Mouse (Mus musculus) limb, embryonic 11.5 days (tissue): Measurements from ENCODE around the gene Pde9a. TPM values are rescaled to one million over a fixed set of nuclear protein-coding genes. Genes with fewer than 3 reads are reported as not detected.

Source experiments
- ATAC-seq: fragments of 200-750 bp; cut with Nextera tagmentation; 2 replicates; pipeline ENCODE4 v1.8.0; 2017; ENCODE audit warnings: low read depth; ENCODE audit not compliant: insufficient number of reproducible peaks, low FRiP score, low TSS enrichment
- DNase-seq: peaks from one replicate; pipeline ENCODE4 v3.0.0-alpha.2; 2015; ENCODE audit warnings: low spot score
- H3K27ac ChIP-seq: fragments of 300-500 bp; sonication (generic); replicated peaks from 2 replicates; pipeline ENCODE4 v1.5.1; 2014; ENCODE audit warnings: low read depth, mild to moderate bottlenecking, low read length
- H3K27me3 ChIP-seq: fragments of 300-500 bp; sonication (generic); 2 replicates; pipeline ENCODE4 v1.6.1; 2014; ENCODE audit warnings: mild to moderate bottlenecking, low read length, mixed read lengths; ENCODE audit not compliant: control insufficient read depth, insufficient read depth
- H3K36me3 ChIP-seq: fragments of 300-500 bp; sonication (generic); 2 replicates; pipeline ENCODE4 v1.6.1; 2014; ENCODE audit warnings: mild to moderate bottlenecking, low read length, moderate library complexity, mixed read lengths; ENCODE audit not compliant: control insufficient read depth, insufficient read depth
- H3K4me1 ChIP-seq: fragments of 300-500 bp; sonication (generic); 2 replicates; pipeline ENCODE4 v1.6.1; 2014; ENCODE audit warnings: low read length, mixed read lengths; ENCODE audit not compliant: control insufficient read depth, insufficient read depth
- H3K4me2 ChIP-seq: fragments of 300-500 bp; sonication (generic); 2 replicates; pipeline ENCODE4 v1.6.1; 2014; ENCODE audit warnings: low read depth, mild to moderate bottlenecking, moderate library complexity; ENCODE audit not compliant: severe bottlenecking
- H3K4me3 ChIP-seq: fragments of 300-500 bp; sonication (generic); 2 replicates; pipeline ENCODE4 v1.5.1; 2014; ENCODE audit warnings: low read depth, low read length
- H3K9ac ChIP-seq: fragments of 300-500 bp; sonication (generic); 2 replicates; pipeline ENCODE4 v1.6.1; 2014; ENCODE audit warnings: mild to moderate bottlenecking, low read length
- H3K9me3 ChIP-seq: fragments of 300-500 bp; sonication (generic); 2 replicates; pipeline ENCODE4 v1.6.1; 2016; ENCODE audit warnings: low read length; ENCODE audit not compliant: control insufficient read depth
- WGBS: fragments of 180-500 bp; shearing (Covaris S2); extraction: QIAGEN DNeasy Blood & Tissue Kit; methylation state at CpG from one replicate; pipeline ENCODE4 v1.1.7; 2014; 5-methylcytosine and 5-hydroxymethylcytosine counted together
- polyA plus RNA-seq: library from polyadenylated mRNA; unstranded; fragments of >200 nt; fragmentation: Nextera tagmentation; extraction: Ambion mirVana; gene quantifications from 2 replicates; pipeline ENCODE4 v1.2.1, GENCODE M21; 2014

Gene Pde9a
- polyA plus RNA-seq, 1 experiment from 2014 or later, result 31.2 TPM

DNA sequence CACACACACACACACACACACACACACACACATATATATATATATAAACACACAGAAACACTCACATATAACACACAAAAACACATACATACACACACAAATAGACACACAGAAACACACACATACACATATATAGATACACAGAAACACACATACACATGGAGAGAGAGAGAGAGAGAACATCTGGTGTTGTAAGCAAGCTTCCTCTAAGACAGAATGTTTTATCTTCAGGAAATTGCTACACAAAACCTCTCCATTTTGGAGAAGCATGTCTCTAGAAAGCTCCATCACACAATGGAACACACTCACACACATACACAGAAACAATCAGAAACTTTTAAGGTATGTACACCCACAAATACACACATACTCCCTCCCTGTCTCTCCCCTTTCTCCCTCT is 105.3 kb downstream of the Pde9a start:
- Histone ChIP-seq H3K9me3 (no peaks in the 10 kb centered on the region), H3K4me3 (no peak overlapping the region), H3K36me3 (peaks cover 2% of the 10 kb centered on the region; the same call in 1 of the 2 replicates), H3K4me2 (no peak overlapping the region), H3K27ac (no peak overlapping the region), H3K4me1 (no peaks in the 10 kb centered on the region; the same call in 1 of the 2 replicates), H3K27me3 (no peaks in the 10 kb centered on the region), H3K9ac (no peak overlapping the region)
- no peak for DNase-seq
- ATAC-seq, result no peak

DNA sequence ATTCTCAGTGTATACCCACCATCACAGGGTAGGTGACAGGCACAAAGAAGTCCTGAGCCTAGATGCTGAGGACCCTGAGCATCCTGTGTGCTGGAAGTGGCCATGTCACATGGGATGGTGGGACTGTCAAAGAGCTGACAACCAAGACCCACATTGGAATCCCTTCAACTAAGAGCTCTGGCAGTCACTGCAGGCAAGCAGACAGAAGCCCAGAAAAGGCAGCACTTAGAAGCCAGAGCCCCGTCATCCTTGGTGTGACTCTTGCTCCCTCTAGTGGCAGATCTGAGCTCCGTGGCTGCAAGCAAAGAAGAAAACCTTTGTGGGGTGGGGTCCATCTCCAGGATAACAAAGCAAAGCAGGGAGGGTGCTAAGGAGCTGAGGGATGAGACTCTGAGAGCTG is 106.4 kb downstream of the Pde9a start:
- no peak overlapping the region for H3K9ac ChIP-seq
- H3K4me1 ChIP-seq, result no peaks in the 10 kb centered on the region
- H3K4me2 ChIP-seq, result no peak overlapping the region
- DNase-seq (peak; percentile 86), ATAC-seq (no peak)
- peaks cover 4% of the 10 kb centered on the region for H3K36me3 ChIP-seq
- H3K27me3 ChIP-seq, result no peaks in the 10 kb centered on the region
- WGBS, result 0% methylated on average over 2 of the region's 2 CpGs
- no peaks in the 10 kb centered on the region for H3K9me3 ChIP-seq
- no peak overlapping the region for H3K4me3 ChIP-seq
- H3K27ac ChIP-seq, result no peak overlapping the region

DNA sequence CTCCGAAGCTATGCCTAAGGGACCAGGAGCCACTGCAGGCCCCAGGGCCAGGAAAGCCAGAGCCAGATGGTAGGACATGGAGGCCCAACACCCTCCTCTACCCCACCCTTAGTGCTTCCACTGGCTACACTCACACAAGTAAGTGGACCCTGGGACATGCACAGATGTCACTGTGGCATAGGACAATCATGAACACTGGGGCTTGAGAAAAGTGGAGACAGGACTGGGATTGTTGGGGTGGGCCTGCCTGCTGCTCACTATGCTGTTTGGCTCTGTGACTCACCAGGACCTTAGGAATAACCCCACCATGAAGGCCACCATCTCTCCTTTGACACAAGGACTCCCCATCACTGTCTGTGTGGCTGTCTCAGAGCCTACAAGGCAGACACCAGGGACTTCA is 109.0 kb downstream of the Pde9a start:
- ATAC-seq, result no peak
- Histone ChIP-seq H3K4me1 (no peaks in the 10 kb centered on the region), H3K36me3 (peaks cover 17% of the 10 kb centered on the region), H3K9me3 (no peaks in the 10 kb centered on the region), H3K9ac (no peak overlapping the region), H3K4me2 (no peak overlapping the region), H3K27me3 (no peaks in the 10 kb centered on the region), H3K27ac (no peak overlapping the region), H3K4me3 (no peak overlapping the region)
- DNase-seq, result no peak
- WGBS, result 88% methylated on average over 1 of the region's 1 CpGs

DNA sequence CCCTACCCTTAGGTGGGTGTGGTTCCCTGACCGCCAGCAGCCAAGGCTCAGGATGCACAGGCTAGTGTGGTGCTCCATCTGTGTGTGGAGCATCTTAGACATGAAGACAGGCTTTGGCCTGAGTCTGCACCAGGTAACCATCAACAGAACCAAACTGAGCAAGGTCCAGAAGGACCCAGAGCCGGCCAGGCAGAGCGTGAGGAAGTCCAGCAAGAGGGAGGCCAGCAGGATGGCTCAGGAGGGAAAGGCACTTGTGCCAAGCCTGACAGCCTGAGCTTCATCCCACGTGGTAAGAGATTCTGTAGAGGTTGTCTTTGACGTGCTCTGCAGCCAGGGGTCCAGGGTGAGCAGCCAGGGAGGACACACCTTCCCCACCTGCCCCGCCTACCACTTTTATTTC is 111.7 kb downstream of the Pde9a start:
- no peak overlapping the region for H3K9ac ChIP-seq
- no peak overlapping the region for H3K27ac ChIP-seq
- H3K9me3 ChIP-seq, result no peaks in the 10 kb centered on the region
- no peaks in the 10 kb centered on the region for H3K27me3 ChIP-seq
- no peak for ATAC-seq
- 85% methylated on average over 6 of the region's 6 CpGs for WGBS
- no peaks in the 10 kb centered on the region for H3K4me1 ChIP-seq
- peaks cover 26% of the 10 kb centered on the region for H3K36me3 ChIP-seq
- DNase-seq, result no peak
- H3K4me2 ChIP-seq, result no peak overlapping the region
- H3K4me3 ChIP-seq, result no peak overlapping the region

DNA sequence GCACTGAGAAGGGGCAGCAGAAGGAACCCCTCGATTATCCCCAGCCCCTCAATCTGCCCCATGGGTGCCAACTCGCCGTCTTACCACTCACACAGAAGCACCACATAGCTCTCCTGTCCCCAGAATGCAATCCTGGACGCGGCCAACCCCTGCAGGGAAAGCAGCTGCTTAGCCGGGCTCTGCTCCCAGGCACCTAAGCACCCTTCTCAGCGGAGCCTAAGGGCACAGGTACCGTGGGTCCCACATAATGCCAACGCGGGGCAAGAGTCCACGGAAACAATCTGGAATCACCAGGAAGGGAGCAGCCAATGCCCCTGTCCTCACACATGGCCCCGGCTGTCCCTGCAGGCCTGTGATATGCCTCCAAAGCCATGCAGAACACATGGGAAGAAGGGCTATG is 113.7 kb downstream of the Pde9a start:
- H3K27me3 ChIP-seq, result no peaks in the 10 kb centered on the region
- WGBS, result 94% methylated on average over 12 of the region's 12 CpGs

DNA sequence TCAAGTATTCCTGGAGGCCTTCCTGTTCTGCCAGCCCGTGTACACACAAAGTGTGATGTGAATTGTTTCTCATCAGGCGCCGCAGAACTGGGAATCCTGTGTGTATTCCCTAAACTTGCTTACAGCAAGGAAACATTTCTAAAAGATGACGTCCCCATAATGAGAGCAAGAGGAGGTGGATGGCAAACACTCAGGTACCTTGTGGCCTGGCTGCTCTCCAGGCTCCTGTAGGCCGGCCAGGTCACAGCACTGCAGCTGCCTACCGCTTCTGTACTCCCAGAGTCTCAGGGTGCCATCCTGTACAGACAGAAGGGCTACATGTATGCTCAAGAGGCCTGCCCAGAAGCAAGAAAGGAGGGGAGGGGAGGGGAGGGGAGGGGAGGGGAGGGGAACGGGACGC is 114.4 kb downstream of the Pde9a start:
- Histone ChIP-seq H3K27ac (no peak overlapping the region), H3K36me3 (peaks cover 31% of the 10 kb centered on the region), H3K27me3 (no peaks in the 10 kb centered on the region), H3K4me2 (no peak overlapping the region), H3K4me3 (no peak overlapping the region), H3K4me1 (no peaks in the 10 kb centered on the region), H3K9ac (no peak overlapping the region), H3K9me3 (no peaks in the 10 kb centered on the region)
- 91% methylated on average over 8 of the region's 8 CpGs for WGBS
- no peak for DNase-seq
- ATAC-seq, result no peak

More for the DNA sequence above, 113.7 kb downstream of the Pde9a start:
- Histone ChIP-seq H3K27ac (no peak overlapping the region), H3K9me3 (no peaks in the 10 kb centered on the region), H3K4me2 (no peak overlapping the region), H3K4me1 (no peaks in the 10 kb centered on the region), H3K9ac (no peak overlapping the region), H3K36me3 (peaks cover 31% of the 10 kb centered on the region), H3K4me3 (no peak overlapping the region)
- ATAC-seq (no peak), DNase-seq (no peak)

DNA sequence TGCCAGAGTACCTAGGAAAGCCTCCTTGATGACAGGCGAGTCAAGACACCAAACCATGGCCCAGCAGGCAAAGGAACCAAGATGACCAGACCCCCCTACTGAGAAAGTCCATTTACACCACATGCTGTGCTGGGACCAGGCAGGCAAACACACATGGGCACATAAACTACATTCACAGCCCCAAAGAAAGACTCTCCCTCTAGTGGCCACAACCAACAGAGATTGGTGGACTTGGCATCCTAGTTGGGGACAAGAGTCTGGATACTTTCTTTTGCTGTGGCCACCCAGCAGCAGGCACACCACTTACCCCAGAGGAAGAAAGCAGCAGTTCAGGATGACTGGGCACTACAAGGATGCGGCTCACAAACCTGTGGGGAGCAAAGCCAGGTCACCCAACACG is 114.9 kb downstream of the Pde9a start:
- DNase-seq (no peak), ATAC-seq (no peak)
- Histone ChIP-seq H3K9ac (no peak overlapping the region), H3K4me3 (no peak overlapping the region), H3K27me3 (no peaks in the 10 kb centered on the region), H3K9me3 (no peaks in the 10 kb centered on the region), H3K36me3 (peaks cover 31% of the 10 kb centered on the region), H3K4me1 (no peaks in the 10 kb centered on the region), H3K27ac (no peak overlapping the region), H3K4me2 (no peak overlapping the region)
- 87% methylated on average over 3 of the region's 3 CpGs for WGBS

DNA sequence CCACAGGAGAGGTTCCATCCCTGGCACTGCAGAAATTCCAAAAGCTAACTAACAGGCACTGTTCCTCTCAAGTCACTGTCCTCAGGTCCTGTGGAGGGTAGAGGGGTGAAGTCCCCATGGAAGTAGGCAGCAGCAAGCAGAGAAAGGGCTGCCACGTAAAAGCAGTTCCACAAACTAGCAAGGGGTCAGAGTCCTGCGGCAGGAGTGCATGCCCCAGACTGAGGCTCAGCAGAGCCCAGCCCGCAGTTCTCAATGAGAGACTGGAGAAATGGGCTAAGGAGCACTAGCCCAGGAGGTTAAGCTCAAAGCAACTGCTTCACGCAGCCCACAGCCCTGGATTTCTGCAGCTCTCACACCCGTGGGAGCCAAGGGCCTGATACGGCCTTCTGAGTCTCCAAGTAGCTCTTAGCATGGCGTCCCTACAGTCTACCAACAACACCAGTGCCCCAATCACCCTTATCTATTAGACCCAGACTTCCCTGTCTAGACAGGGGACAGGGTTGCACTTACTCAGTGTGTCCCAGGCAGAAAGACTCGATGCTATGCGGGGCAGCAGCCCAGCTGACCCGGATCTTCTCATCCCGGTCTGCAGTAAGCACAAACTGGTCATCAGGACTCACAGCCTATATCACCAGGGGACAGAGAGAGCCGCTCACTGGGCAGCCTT is 116.4 kb downstream of the Pde9a start:
- DNase-seq, result no peak
- no peak for ATAC-seq
- peaks cover 31% of the 10 kb centered on the region for H3K36me3 ChIP-seq
- no peak overlapping the region for H3K9ac ChIP-seq
- WGBS, result 93% methylated on average over 12 of the region's 12 CpGs
- no peak overlapping the region for H3K27ac ChIP-seq
- no peaks in the 10 kb centered on the region for H3K4me1 ChIP-seq
- H3K4me3 ChIP-seq, result no peak overlapping the region
- no peaks in the 10 kb centered on the region for H3K27me3 ChIP-seq
- no peaks in the 10 kb centered on the region for H3K9me3 ChIP-seq
- no peak overlapping the region for H3K4me2 ChIP-seq

DNA sequence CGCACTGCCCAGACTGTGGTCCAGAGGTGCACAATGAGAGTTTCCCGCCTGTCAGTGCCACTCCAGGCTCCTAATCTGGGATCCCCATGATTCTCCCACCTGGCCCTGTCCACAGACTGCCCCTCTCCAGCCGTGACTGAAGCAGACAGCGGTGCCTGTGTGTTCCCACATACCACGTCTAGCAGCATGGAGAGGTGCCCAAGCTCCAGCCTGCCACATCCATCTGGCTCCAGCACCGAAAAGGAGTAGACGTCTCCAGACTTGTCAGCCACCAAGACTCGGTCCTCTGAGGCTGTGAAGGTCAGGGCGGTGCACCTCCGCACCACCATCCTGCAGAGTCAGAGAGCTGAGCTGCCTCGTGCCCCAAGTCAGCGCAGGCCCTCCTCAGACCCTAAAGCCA is 117.3 kb downstream of the Pde9a start:
- DNase-seq (no peak), ATAC-seq (no peak)
- Histone ChIP-seq H3K27me3 (no peaks in the 10 kb centered on the region), H3K4me3 (no peak overlapping the region), H3K9me3 (no peaks in the 10 kb centered on the region), H3K4me1 (no peaks in the 10 kb centered on the region), H3K27ac (no peak overlapping the region), H3K9ac (no peak overlapping the region), H3K4me2 (no peak overlapping the region), H3K36me3 (peaks cover 26% of the 10 kb centered on the region)
- WGBS, result 97% methylated on average over 12 of the region's 12 CpGs
